Mouse (Mus musculus): ENCODE results near the gene Zfp667. TPM values are rescaled to one million over a fixed set of nuclear protein-coding genes. Genes with fewer than 3 reads are reported as not detected.
A peak's percentile ranks its signal among the peaks of the same experiment; 100 is the strongest.
"Not testable (repeated sequence)": the region's sequence is repeated elsewhere in the genome, so short reads cannot be mapped to it uniquely, and the experiment has no call there.

The Zfp667 gene
- polyA plus RNA-seq, 1 experiment: 1.2 TPM

GRCm38 (mm10) chr7:6284442-6285012 is 1.9 kb upstream of the Zfp667 start:
- H3K4me3 ChIP-seq (replicated peaks; ENCODE audit: control insufficient read depth, low read depth, low read length): no peak overlapping the region
- H3K4me1 ChIP-seq (ENCODE audit: control insufficient read depth, insufficient read depth, low read length): no peaks in the 10 kb centered on the region; the same call in 1 of the 2 replicates
- WGBS: 91% methylated on average over 4 of the region's 4 CpGs
- no peak for TF ChIP-seq CTCF (IDR thresholded peaks at IDR 0.05; ENCODE audit: control insufficient read depth, insufficient read depth, low read length)
- TF ChIP-seq POLR2A (IDR thresholded peaks at IDR 0.05; ENCODE audit: borderline replicate concordance, control insufficient read depth, low read depth, low read length): no peak
- H3K27ac ChIP-seq (ENCODE audit: control insufficient read depth, insufficient read depth, low read depth, low read length, poor library complexity): no peak overlapping the region

GRCm38 (mm10) chr7:6285366-6285765 is 1.0 kb upstream of the Zfp667 start:
- Histone ChIP-seq H3K4me3 (replicated peaks; ENCODE audit: control insufficient read depth, low read depth, low read length) (no peak overlapping the region), H3K4me1 (ENCODE audit: control insufficient read depth, insufficient read depth, low read length) (no peaks in the 10 kb centered on the region; the same call in 1 of the 2 replicates), H3K27ac (ENCODE audit: control insufficient read depth, insufficient read depth, low read depth, low read length, poor library complexity) (no peak overlapping the region)
- 47% methylated on average over 6 of the region's 6 CpGs for WGBS
- TF ChIP-seq POLR2A (IDR thresholded peaks at IDR 0.05; ENCODE audit: borderline replicate concordance, control insufficient read depth, low read depth, low read length) (no peak), CTCF (IDR thresholded peaks at IDR 0.05; ENCODE audit: control insufficient read depth, insufficient read depth, low read length) (no peak)

GRCm38 (mm10) chr7:6286921-6287531 is 647 bp downstream of the Zfp667 start:
- Histone ChIP-seq H3K4me3 (replicated peaks; ENCODE audit: control insufficient read depth, low read depth, low read length) (peak overlapping the region; percentile 95), H3K4me1 (ENCODE audit: control insufficient read depth, insufficient read depth, low read length) (no peaks in the 10 kb centered on the region; the same call in 1 of the 2 replicates), H3K27ac (ENCODE audit: control insufficient read depth, insufficient read depth, low read depth, low read length, poor library complexity) (no peak overlapping the region)
- WGBS: 31% methylated on average over 15 of the region's 15 CpGs
- no peak for TF ChIP-seq CTCF (IDR thresholded peaks at IDR 0.05; ENCODE audit: control insufficient read depth, insufficient read depth, low read length)
- no peak for TF ChIP-seq POLR2A (IDR thresholded peaks at IDR 0.05; ENCODE audit: borderline replicate concordance, control insufficient read depth, low read depth, low read length)

- not testable (repeated sequence) for H3K27ac ChIP-seq (ENCODE audit: control insufficient read depth, insufficient read depth, low read depth, low read length, poor library complexity); H3K4me3 ChIP-seq (replicated peaks; ENCODE audit: control insufficient read depth, low read depth, low read length); H3K4me1 ChIP-seq (ENCODE audit: control insufficient read depth, insufficient read depth, low read length)
- WGBS: 70% methylated on average over 6 of the region's 6 CpGs
Measured at GRCm38 (mm10) chr7:6291121-6291520, 4.7 kb downstream of the Zfp667 start.

- WGBS: 82% methylated on average over 11 of the region's 11 CpGs
- not testable (repeated sequence) for H3K4me3 ChIP-seq (replicated peaks; ENCODE audit: control insufficient read depth, low read depth, low read length); H3K27ac ChIP-seq (ENCODE audit: control insufficient read depth, insufficient read depth, low read depth, low read length, poor library complexity); H3K4me1 ChIP-seq (ENCODE audit: control insufficient read depth, insufficient read depth, low read length)
Measured at GRCm38 (mm10) chr7:6300796-6301195, 14.4 kb downstream of the Zfp667 start.

GRCm38 (mm10) chr7:6330458-6331232 is 44.3 kb downstream of the Zfp667 start:
- Histone ChIP-seq H3K4me3 (replicated peaks; ENCODE audit: control insufficient read depth, low read depth, low read length) (peak overlapping the region; percentile 73), H3K27ac (ENCODE audit: control insufficient read depth, insufficient read depth, low read depth, low read length, poor library complexity) (peak overlapping the region; percentile 18; the same call in 1 of the 2 replicates), H3K4me1 (ENCODE audit: control insufficient read depth, insufficient read depth, low read length) (peaks cover 2% of the 10 kb centered on the region)
- WGBS: 14% methylated on average over 23 of the region's 23 CpGs
- TF ChIP-seq CTCF (IDR thresholded peaks at IDR 0.05; ENCODE audit: control insufficient read depth, insufficient read depth, low read length) (no peak), POLR2A (IDR thresholded peaks at IDR 0.05; ENCODE audit: borderline replicate concordance, control insufficient read depth, low read depth, low read length) (no peak)

- Histone ChIP-seq H3K27ac (ENCODE audit: control insufficient read depth, insufficient read depth, low read depth, low read length, poor library complexity) (peak within 1 kb of the TSS; percentile 18; the same call in 1 of the 2 replicates), H3K4me1 (ENCODE audit: control insufficient read depth, insufficient read depth, low read length) (peaks cover 2% of the 10 kb centered on the region), H3K4me3 (replicated peaks; ENCODE audit: control insufficient read depth, low read depth, low read length) (peak within 1 kb of the TSS; percentile 73)
- WGBS: 7% methylated on average over 31 of the region's 31 CpGs
- TF ChIP-seq POLR2A (IDR thresholded peaks at IDR 0.05; ENCODE audit: borderline replicate concordance, control insufficient read depth, low read depth, low read length) (no peak), CTCF (IDR thresholded peaks at IDR 0.05; ENCODE audit: control insufficient read depth, insufficient read depth, low read length) (no peak)
Measured at GRCm38 (mm10) chr7:6331233-6331956, 45.0 kb downstream of the Zfp667 start, which contains the start of gene Zfp583. Gene Zfp583, minus strand, starts transcription at chr7:6331285.

GRCm38 (mm10) chr7:6339865-6340264 is 53.5 kb downstream of the Zfp667 start:
- 79% methylated on average over 5 of the region's 5 CpGs for WGBS
- Histone ChIP-seq H3K27ac (ENCODE audit: control insufficient read depth, insufficient read depth, low read depth, low read length, poor library complexity) (no peak overlapping the region), H3K4me3 (replicated peaks; ENCODE audit: control insufficient read depth, low read depth, low read length) (no peak overlapping the region), H3K4me1 (ENCODE audit: control insufficient read depth, insufficient read depth, low read length) (no peaks in the 10 kb centered on the region)
- TF ChIP-seq POLR2A (IDR thresholded peaks at IDR 0.05; ENCODE audit: borderline replicate concordance, control insufficient read depth, low read depth, low read length) (no peak), CTCF (IDR thresholded peaks at IDR 0.05; ENCODE audit: control insufficient read depth, insufficient read depth, low read length) (no peak)

All from bone marrow, adult 2 months (tissue).